Mouse (Mus musculus) CH12.LX (cell line): ENCODE measurements around the gene Pde9a. TPM values are rescaled to one million over a fixed set of nuclear protein-coding genes. Genes with fewer than 3 reads are reported as not detected.

Source experiments
- DNase-seq: peaks from one replicate; pipeline ENCODE4 v3.0.0-alpha.2; 2013; ENCODE audit errors: extremely low read depth
- H3K27ac ChIP-seq: 2 replicates; pipeline ENCODE4 v1.5.1; 2012; ENCODE audit warnings: low read depth, mild to moderate bottlenecking, control low read depth, moderate library complexity; ENCODE audit not compliant: insufficient read depth
- H3K27me3 ChIP-seq: replicated peaks from 2 replicates; pipeline ENCODE3; 2012; ENCODE audit warnings: inconsistent platforms
- H3K36me3 ChIP-seq, 2 experiments: replicated peaks in 1 of 2; 2 replicates each; pipeline versions ENCODE3 to v1.6.1; 2012; ENCODE audit warnings: inconsistent platforms in 1 of 2, low read length in 1 of 2, mild to moderate bottlenecking in 1 of 2, mixed read lengths in 1 of 2, moderate library complexity in 1 of 2; ENCODE audit not compliant: control insufficient read depth in 1 of 2, insufficient read depth in 1 of 2
- H3K4me1 ChIP-seq, 2 experiments: 2 replicates each; pipeline ENCODE4 v1.6.1; 2012; ENCODE audit warnings: inconsistent platforms in 1 of 2, moderate library complexity in 1 of 2; ENCODE audit not compliant: insufficient read depth in 2 of 2, control insufficient read depth in 1 of 2
- H3K4me2 ChIP-seq: 2 replicates; pipeline ENCODE4 v1.6.1; 2012; ENCODE audit warnings: low read depth, mild to moderate bottlenecking, control low read depth; ENCODE audit not compliant: poor library complexity, insufficient read depth, severe bottlenecking
- H3K4me3 ChIP-seq, 3 experiments: fragments of 150-350 bp in 1 of 3; sonication (generic) in 1 of 3; replicated peaks in 1 of 3; 2 replicates each; pipeline versions ENCODE3 to v1.5.1; 2011 to 2012; ENCODE audit warnings: low read depth in 2 of 3, low read length in 2 of 3, mild to moderate bottlenecking in 2 of 3, moderate library complexity in 2 of 3, control low read depth in 1 of 3, improper control_type of control experiment in 1 of 3, inconsistent platforms in 1 of 3, mixed read lengths in 1 of 3; ENCODE audit not compliant: poor library complexity in 1 of 3
- H3K79me2 ChIP-seq: replicated peaks from 2 replicates; pipeline ENCODE4 v1.6.1; 2012; ENCODE audit warnings: mild to moderate bottlenecking, moderate library complexity; ENCODE audit not compliant: control insufficient read depth, poor library complexity, insufficient read depth, severe bottlenecking; ENCODE audit errors: extremely low read depth
- H3K9ac ChIP-seq: 2 replicates; pipeline ENCODE4 v1.6.1; 2012; ENCODE audit warnings: low read depth, mild to moderate bottlenecking, control low read depth, moderate library complexity; ENCODE audit not compliant: insufficient read depth
- H3K9me3 ChIP-seq: replicated peaks from 2 replicates; pipeline ENCODE3; 2012; ENCODE audit warnings: low read length, inconsistent platforms, mixed read lengths
- BHLHE40 ChIP-seq: IDR thresholded peaks from 2 replicates; pipeline ENCODE4 v1.6.1; 2011; ENCODE audit warnings: mild to moderate bottlenecking, low read depth, low read length, improper control_type of control experiment
- CHD1 ChIP-seq: IDR thresholded peaks from 2 replicates; pipeline ENCODE4 v1.6.1; 2012; ENCODE audit warnings: low read depth, low read length, improper control_type of control experiment, inconsistent platforms
- CHD2 ChIP-seq: IDR thresholded peaks from 2 replicates; pipeline ENCODE4 v1.6.1; 2011; ENCODE audit warnings: low read length, improper control_type of control experiment
- CTCF ChIP-seq, 2 experiments: IDR thresholded peaks in 1 of 2; conservative IDR thresholded peaks in 1 of 2; 2 replicates each; pipeline ENCODE4 v1.5.1; 2011 to 2012; ENCODE audit warnings: low read depth in 2 of 2, low read length in 2 of 2, improper control_type of control experiment in 1 of 2, inconsistent platforms in 1 of 2, mild to moderate bottlenecking in 1 of 2, moderate library complexity in 1 of 2
- E2F4 ChIP-seq: IDR thresholded peaks from 2 replicates; pipeline ENCODE4 v1.6.1; 2011; ENCODE audit warnings: low read depth, low read length, improper control_type of control experiment; ENCODE audit not compliant: insufficient replicate concordance
- EP300 ChIP-seq: IDR thresholded peaks from 2 replicates; pipeline ENCODE4 v1.6.1; 2011; ENCODE audit warnings: low read length, improper control_type of control experiment
- ETS1 ChIP-seq: conservative IDR thresholded peaks from 2 replicates; pipeline ENCODE4 v1.6.1; 2012; ENCODE audit warnings: low read depth, mild to moderate bottlenecking, inconsistent platforms, low read length, improper control_type of control experiment, moderate library complexity
- GABPA ChIP-seq: IDR thresholded peaks from 2 replicates; pipeline ENCODE4 v1.6.1; 2012; ENCODE audit warnings: low read depth, low read length, improper control_type of control experiment, inconsistent platforms; ENCODE audit not compliant: insufficient replicate concordance
- HCFC1 ChIP-seq: IDR thresholded peaks from 2 replicates; pipeline ENCODE4 v1.6.1; 2012; ENCODE audit warnings: low read depth, mild to moderate bottlenecking, inconsistent platforms, low read length, improper control_type of control experiment
- IRF4 ChIP-seq: IDR thresholded peaks from 2 replicates; pipeline ENCODE4 v1.6.1; 2014; ENCODE audit warnings: low read depth, mild to moderate bottlenecking, inconsistent platforms, low read length, improper control_type of control experiment
- JUN ChIP-seq: IDR thresholded peaks from 2 replicates; pipeline ENCODE4 v1.6.1; 2011; ENCODE audit warnings: low read depth, mild to moderate bottlenecking, low read length, improper control_type of control experiment, moderate library complexity; ENCODE audit not compliant: insufficient read depth
- JUND ChIP-seq: conservative IDR thresholded peaks from 2 replicates; pipeline ENCODE4 v1.6.1; 2011; ENCODE audit warnings: low read depth, low read length, improper control_type of control experiment
- MAFK ChIP-seq: IDR thresholded peaks from 2 replicates; pipeline ENCODE4 v1.6.1; 2011; ENCODE audit warnings: low read length, improper control_type of control experiment; ENCODE audit not compliant: insufficient replicate concordance
- MAX ChIP-seq: IDR thresholded peaks from 2 replicates; pipeline ENCODE4 v1.6.1; 2011; ENCODE audit warnings: low read length, improper control_type of control experiment
- MAZ ChIP-seq: IDR thresholded peaks from 2 replicates; pipeline ENCODE4 v1.6.1; 2012; ENCODE audit warnings: low read depth, mild to moderate bottlenecking, inconsistent platforms, low read length, improper control_type of control experiment, moderate library complexity
- MXI1 ChIP-seq: IDR thresholded peaks from 2 replicates; pipeline ENCODE4 v1.6.1; 2011; ENCODE audit warnings: mild to moderate bottlenecking, low read depth, low read length, improper control_type of control experiment
- MYC ChIP-seq: IDR thresholded peaks from 2 replicates; pipeline ENCODE4 v1.6.1; 2011; ENCODE audit warnings: low read depth, mild to moderate bottlenecking, improper control_type of control experiment, low read length
- NELFE ChIP-seq: IDR thresholded peaks from 2 replicates; pipeline ENCODE4 v1.6.1; 2011; ENCODE audit warnings: low read depth, low read length, improper control_type of control experiment
- PAX5 ChIP-seq: IDR thresholded peaks from 2 replicates; pipeline ENCODE4 v1.6.1; 2012; ENCODE audit warnings: low read length, inconsistent platforms, mixed read lengths
- POLR2A ChIP-seq: IDR thresholded peaks from 2 replicates; pipeline ENCODE4 v1.6.1; 2011; ENCODE audit warnings: low read depth, mild to moderate bottlenecking, improper control_type of control experiment, low read length
- RAD21 ChIP-seq: IDR thresholded peaks from 2 replicates; pipeline ENCODE4 v1.6.1; 2011; ENCODE audit warnings: low read depth, mild to moderate bottlenecking, low read length, improper control_type of control experiment, moderate library complexity
- RCOR1 ChIP-seq: conservative IDR thresholded peaks from 2 replicates; pipeline ENCODE4 v1.6.1; 2012; ENCODE audit warnings: low read depth, mild to moderate bottlenecking, inconsistent platforms, low read length, improper control_type of control experiment
- SMC3 ChIP-seq: IDR thresholded peaks from 2 replicates; pipeline ENCODE4 v1.6.1; 2011; ENCODE audit warnings: low read depth, low read length, improper control_type of control experiment
- TBP ChIP-seq: conservative IDR thresholded peaks from 2 replicates; pipeline ENCODE4 v1.6.1; 2011; ENCODE audit warnings: low read depth, low read length, improper control_type of control experiment
- UBTF ChIP-seq: IDR thresholded peaks from 2 replicates; pipeline ENCODE4 v1.6.1; 2012; ENCODE audit warnings: low read depth, mild to moderate bottlenecking, inconsistent platforms, low read length, improper control_type of control experiment, moderate library complexity
- USF2 ChIP-seq: conservative IDR thresholded peaks from 2 replicates; pipeline ENCODE4 v1.6.1; 2011; ENCODE audit warnings: low read depth, low read length, improper control_type of control experiment
- ZC3H11A ChIP-seq: IDR thresholded peaks from 2 replicates; pipeline ENCODE4 v1.6.1; 2012; ENCODE audit warnings: low read depth, mild to moderate bottlenecking, inconsistent platforms, low read length, improper control_type of control experiment
- ZKSCAN1 ChIP-seq: IDR thresholded peaks from 2 replicates; pipeline ENCODE4 v1.6.1; 2012; ENCODE audit warnings: low read depth, inconsistent platforms, low read length, improper control_type of control experiment, borderline replicate concordance
- ZMIZ1 ChIP-seq: IDR thresholded peaks from 2 replicates; pipeline ENCODE4 v1.6.1; 2012; ENCODE audit warnings: low read depth, mild to moderate bottlenecking, inconsistent platforms, low read length, improper control_type of control experiment
- ZNF384 ChIP-seq: IDR thresholded peaks from 2 replicates; pipeline ENCODE4 v1.6.1; 2012; ENCODE audit warnings: low read depth, low read length, improper control_type of control experiment, inconsistent platforms
- dilution Hi-C: fragments of 300-500 bp; cut with MboI; formaldehyde crosslinking; loops from 2 replicates; pipeline ENCODE4 v1.14.3; 2020; ENCODE audit warnings: low sequenced_read_pairs; ENCODE audit not compliant: extremely low pct_unique_long_range_greater_than_20kb, extremely low pct_ligation_motif_present
- in situ Hi-C: fragments of 300-500 bp; cut with MboI; formaldehyde crosslinking; loops from 3 replicates; pipeline ENCODE4 v1.14.3; 2019; ENCODE audit warnings: low sequenced_read_pairs, low pct_ligation_motif_present, low pct_unique_long_range_greater_than_20kb, mixed read lengths
- polyA plus RNA-seq: library from polyadenylated mRNA; unstranded; fragments of >175 nt; gene quantifications from 2 replicates; pipeline ENCODE4 v1.2.1, GENCODE M21; 2012; ENCODE audit warnings: low read depth; ENCODE audit not compliant: insufficient read length
- total RNA-seq, 2 experiments: library from RNA; depleted of rRNA; stranded (reverse); fragments of 300-350 nt in 1 of 2; fragments of >200 nt in 1 of 2; gene quantifications; 2 replicates each; pipeline ENCODE4 v1.2.3; 2012 to 2014

Gene Pde9a
- total and polyA plus RNA-seq, 3 experiments = not detected

- H3K9ac ChIP-seq = peak overlapping the region; percentile 88; the same call in 1 of the 2 replicates
- H3K27me3 ChIP-seq = no peaks in the 10 kb centered on the region
- dilution Hi-C loops = no loop called here
- DNase-seq = peak; percentile 32
- peaks cover 0 to 32% of the 10 kb centered on the region in 2 experiments; a peak in 3 of 4 replicates for H3K4me1 ChIP-seq
- H3K27ac ChIP-seq = no peak overlapping the region
- peaks cover 27% of the 10 kb centered on the region for H3K79me2 ChIP-seq
- H3K4me3 ChIP-seq = peak overlapping the region; percentile 87 to 90 (median 89)
- peaks cover 40 to 46% of the 10 kb centered on the region in 2 experiments for H3K36me3 ChIP-seq
- TF ChIP-seq POLR2A (0 out of 2 replicates have a peak, but pooled peaks have one; percentile 20), MAX (no peak), CTCF (conservative IDR thresholded peaks at IDR 0.05 in 1 of 2, IDR thresholded peaks at IDR 0.05 in 1 of 2; ENCODE audit: low read depth in 2 of 2, low read length in 2 of 2) (peak; percentile 28 to 40; a peak in 3 of 4 replicates)
- H3K9me3 ChIP-seq = no peaks in the 10 kb centered on the region
- peak overlapping the region; percentile 89 for H3K4me2 ChIP-seq
- in situ Hi-C loops = loop anchor here (10.0 kb wide), 1 partner anchor 154 kb away; no protein-coding TSS in a partner anchor
Measured at GRCm38 (mm10) chr17:31510944-31511343, 124.9 kb downstream of the Pde9a start.

- dilution Hi-C loops (no loop called here), in situ Hi-C loops (loop anchor here (10.0 kb wide), 1 partner anchor 153 kb away; no protein-coding TSS in a partner anchor)
- Histone ChIP-seq H3K36me3 (peaks cover 33 to 36% of the 10 kb centered on the region in 2 experiments), H3K4me1 (peaks cover 0 to 30% of the 10 kb centered on the region in 2 experiments; a peak in 3 of 4 replicates), H3K9ac (peak overlapping the region; percentile 88), H3K27me3 (no peaks in the 10 kb centered on the region), H3K27ac (no peak overlapping the region), H3K9me3 (no peaks in the 10 kb centered on the region), H3K79me2 (peaks cover 24% of the 10 kb centered on the region), H3K4me2 (peak overlapping the region; percentile 89), H3K4me3 (peak overlapping the region; percentile 87 to 90 (median 89))
- peak; percentile 92 for DNase-seq
- TF ChIP-seq MAZ = peak; percentile 1; the same call in 1 of the 2 replicates
- TF ChIP-seq CHD1 = no peak
- TF ChIP-seq CHD2 = no peak
- peak; percentile 98 for TF ChIP-seq MYC
- TF ChIP-seq ETS1 = no peak
- no peak for TF ChIP-seq ZNF384
- TF ChIP-seq IRF4 = peak; percentile 67
- TF ChIP-seq MXI1 = peak; percentile 100
- TF ChIP-seq GABPA = peak; percentile 15; the same call in 1 of the 2 replicates
- TF ChIP-seq USF2 = peak; percentile 68
- TF ChIP-seq ZC3H11A = no peak
- TF ChIP-seq EP300 = no peak
- no peak for TF ChIP-seq MAFK
- TF ChIP-seq TBP = peak; percentile 74; the same call in 1 of the 2 replicates
- TF ChIP-seq MAX = peak; percentile 99
- TF ChIP-seq HCFC1 = peak; percentile 91
- TF ChIP-seq RCOR1 = no peak
- TF ChIP-seq ZKSCAN1 = no peak
- TF ChIP-seq SMC3 = no peak
- TF ChIP-seq JUND = no peak
- no peak for TF ChIP-seq RAD21
- no peak for TF ChIP-seq JUN
- peak; percentile 94 for TF ChIP-seq NELFE
- peak; percentile 87 for TF ChIP-seq POLR2A
- peak; percentile 97 for TF ChIP-seq BHLHE40
- no peak for TF ChIP-seq PAX5
- no peak for TF ChIP-seq UBTF
- TF ChIP-seq CTCF (conservative IDR thresholded peaks at IDR 0.05 in 1 of 2, IDR thresholded peaks at IDR 0.05 in 1 of 2; ENCODE audit: low read depth in 2 of 2, low read length in 2 of 2) = no peak
- TF ChIP-seq E2F4 = peak; percentile 66; the same call in 1 of the 2 replicates
- TF ChIP-seq ZMIZ1 = peak; percentile 96
Measured at GRCm38 (mm10) chr17:31511792-31512495, 125.9 kb downstream of the Pde9a start.
